8 mouse cellular contexts compared by ENCODE assay signal in genomic region chrX:10574523-10574922, GRCm38 (mm10).
A peak's percentile ranks its signal among the peaks of the same experiment; 100 is the strongest.
DNase-seq lines count a peak whose midpoint lies in the region; ATAC-seq and TF ChIP-seq lines count a peak whose summit lies in the region.

No protein-coding gene starts in this region.

- no peaks in the 10 kb centered on the region for H3K9me3 ChIP-seq in forebrain, embryonic 13.5 days (replicated peaks)
- H3K9me3 ChIP-seq in forebrain, embryonic 11.5 days (ENCODE audit: control insufficient read depth, low read length) = no peaks in the 10 kb centered on the region
- no peaks in the 10 kb centered on the region; the same call in 1 of the 2 replicates for H3K9me3 ChIP-seq in liver, postnatal 0 days (ENCODE audit: low read length)

- H3K9ac ChIP-seq in forebrain, embryonic 13.5 days = no peak overlapping the region
- no peak overlapping the region for H3K9ac ChIP-seq in forebrain, embryonic 11.5 days (ENCODE audit: low read length)
- H3K9ac ChIP-seq in liver, postnatal 0 days (replicated peaks) = no peak overlapping the region

- no peak for TF ChIP-seq EP300 in liver, postnatal 0 days (IDR thresholded peaks at IDR 0.05; ENCODE audit: low read depth)

- peak; percentile 59 for ATAC-seq in forebrain, embryonic 13.5 days
- ATAC-seq in forebrain, embryonic 11.5 days (replicated peaks; ENCODE audit: low FRiP score) = no peak
- no peak for ATAC-seq in liver, postnatal 0 days

- 17% methylated on average over 3 of the region's 3 CpGs for WGBS in forebrain, embryonic 13.5 days
- 58% methylated on average over 3 of the region's 3 CpGs for WGBS in forebrain, embryonic 11.5 days
- WGBS in liver, postnatal 0 days (ENCODE audit: insufficient replicate concordance) = 62% methylated on average over 3 of the region's 3 CpGs

- DNase-seq in forebrain, embryonic 11.5 days (ENCODE audit: low spot score) = no peak
- DNase-seq in urinary bladder, postnatal 14 days (ENCODE audit: low spot score) = peak; percentile 14
- DNase-seq in urinary bladder, postnatal 25 days (ENCODE audit: low spot score) = no peak
- DNase-seq in heart, postnatal 14 days = peak; percentile 26 to 50
- DNase-seq in left cerebral cortex, postnatal 4 days = peak; percentile 55
- no peak for DNase-seq in liver, postnatal 0 days
- no peak for DNase-seq in spleen, adult 18-20 months

- intact Hi-C loops in heart, postnatal 14 days (cut with DNase I) = loop anchor here (5.0 kb wide), 1 partner anchor 87 kb away; the partner anchor contains the start of gene Tspan7
- intact Hi-C loops in left cerebral cortex, postnatal 4 days (cut with DNase I) = no loop called here

- H3K27me3 ChIP-seq in forebrain, embryonic 13.5 days = no peaks in the 10 kb centered on the region
- H3K27me3 ChIP-seq in forebrain, embryonic 11.5 days (ENCODE audit: control insufficient read depth, insufficient read depth, low read length) = no peaks in the 10 kb centered on the region
- H3K27me3 ChIP-seq in liver, postnatal 0 days (ENCODE audit: insufficient read depth, low read length) = no peaks in the 10 kb centered on the region

- peaks cover 19% of the 10 kb centered on the region for H3K4me1 ChIP-seq in forebrain, embryonic 13.5 days
- no peaks in the 10 kb centered on the region for H3K4me1 ChIP-seq in forebrain, embryonic 11.5 days (replicated peaks; ENCODE audit: control insufficient read depth, insufficient read depth, low read length)
- H3K4me1 ChIP-seq in liver, postnatal 0 days (ENCODE audit: insufficient read depth) = no peaks in the 10 kb centered on the region

- H3K4me2 ChIP-seq in forebrain, embryonic 13.5 days = no peak overlapping the region
- no peak overlapping the region for H3K4me2 ChIP-seq in forebrain, embryonic 11.5 days (ENCODE audit: low read depth, low read length, severe bottlenecking)
- H3K4me2 ChIP-seq in liver, postnatal 0 days (ENCODE audit: low read depth, low read length) = no peak overlapping the region

- no peak overlapping the region for H3K4me3 ChIP-seq in forebrain, embryonic 13.5 days
- no peak overlapping the region for H3K4me3 ChIP-seq in forebrain, embryonic 11.5 days (ENCODE audit: low read depth, low read length)
- no peak overlapping the region for H3K4me3 ChIP-seq in liver, postnatal 0 days (ENCODE audit: low read depth, low read length)

- TF ChIP-seq CTCF in liver, postnatal 0 days (IDR thresholded peaks at IDR 0.05; ENCODE audit: low read depth) = no peak

- peaks cover 1% of the 10 kb centered on the region; the same call in 1 of the 2 replicates for H3K36me3 ChIP-seq in forebrain, embryonic 13.5 days (ENCODE audit: poor library complexity, severe bottlenecking)
- no peaks in the 10 kb centered on the region for H3K36me3 ChIP-seq in forebrain, embryonic 11.5 days (ENCODE audit: control insufficient read depth, insufficient read depth, low read length)
- no peaks in the 10 kb centered on the region for H3K36me3 ChIP-seq in liver, postnatal 0 days (replicated peaks; ENCODE audit: insufficient read depth, low read length)

- H3K27ac ChIP-seq in forebrain, embryonic 13.5 days = no peak overlapping the region
- H3K27ac ChIP-seq in forebrain, embryonic 11.5 days (ENCODE audit: low read depth, low read length) = no peak overlapping the region
- H3K27ac ChIP-seq in liver, postnatal 0 days (ENCODE audit: low read depth) = no peak overlapping the region

Comparison
In these comparisons a context has a peak if more than half of its experiments do, and no peak if none do; other contexts are left out.
1. DNase-seq: peak in urinary bladder, postnatal 14 days (single experiment), heart, postnatal 14 days (2 of 2) and left cerebral cortex, postnatal 4 days (single experiment); none in forebrain, embryonic 11.5 days (single experiment), urinary bladder, postnatal 25 days (single experiment), liver, postnatal 0 days (single experiment) and spleen, adult 18-20 months (0 of 2).